Mouse (Mus musculus): Measurements from ENCODE around the gene Ppm1h. TPM values are rescaled to one million over a fixed set of nuclear protein-coding genes. Genes with fewer than 3 reads are reported as not detected.

Gene Ppm1h
- polyA plus RNA-seq, 1 experiment from 2014 or later: 19.8 TPM

GRCm38 (mm10) chr10:122754967-122755366 is 76.4 kb downstream of the Ppm1h start:
- H3K9ac ChIP-seq (replicated peaks; ENCODE audit: low read length): no peak overlapping the region
- no peak overlapping the region for H3K27ac ChIP-seq (replicated peaks; ENCODE audit: low read depth, low read length)
- no peaks in the 10 kb centered on the region for H3K36me3 ChIP-seq (ENCODE audit: control insufficient read depth, insufficient read depth, low read length)
- no peak overlapping the region for H3K4me2 ChIP-seq (ENCODE audit: low read length)
- no peak for DNase-seq
- no peak for ATAC-seq (ENCODE audit: low FRiP score, low TSS enrichment)
- no peak overlapping the region for H3K4me3 ChIP-seq (replicated peaks; ENCODE audit: low read depth, low read length)
- 97% methylated on average over 1 of the region's 1 CpGs for WGBS
- H3K9me3 ChIP-seq (ENCODE audit: control insufficient read depth, low read length): no peaks in the 10 kb centered on the region
- no peaks in the 10 kb centered on the region for H3K27me3 ChIP-seq (ENCODE audit: control insufficient read depth, insufficient read depth, low read length)
- peaks cover 11% of the 10 kb centered on the region; the same call in 1 of the 2 replicates for H3K4me1 ChIP-seq (ENCODE audit: control insufficient read depth, insufficient read depth, low read length)

GRCm38 (mm10) chr10:122756879-122757530 is 78.4 kb downstream of the Ppm1h start:
- Histone ChIP-seq H3K36me3 (ENCODE audit: control insufficient read depth, insufficient read depth, low read length) (no peaks in the 10 kb centered on the region), H3K9me3 (ENCODE audit: control insufficient read depth, low read length) (no peaks in the 10 kb centered on the region), H3K4me2 (ENCODE audit: low read length) (no peak overlapping the region), H3K4me1 (ENCODE audit: control insufficient read depth, insufficient read depth, low read length) (peaks cover 11% of the 10 kb centered on the region; the same call in 1 of the 2 replicates), H3K9ac (replicated peaks; ENCODE audit: low read length) (no peak overlapping the region), H3K27ac (replicated peaks; ENCODE audit: low read depth, low read length) (no peak overlapping the region), H3K4me3 (replicated peaks; ENCODE audit: low read depth, low read length) (no peak overlapping the region), H3K27me3 (ENCODE audit: control insufficient read depth, insufficient read depth, low read length) (no peaks in the 10 kb centered on the region)
- DNase-seq (no peak), ATAC-seq (ENCODE audit: low FRiP score, low TSS enrichment) (no peak)
- WGBS: 19% methylated on average over 7 of the region's 7 CpGs

- Histone ChIP-seq H3K9ac (replicated peaks; ENCODE audit: low read length) (no peak overlapping the region), H3K4me3 (replicated peaks; ENCODE audit: low read depth, low read length) (no peak overlapping the region), H3K4me2 (ENCODE audit: low read length) (no peak overlapping the region), H3K36me3 (ENCODE audit: control insufficient read depth, insufficient read depth, low read length) (no peaks in the 10 kb centered on the region), H3K4me1 (ENCODE audit: control insufficient read depth, insufficient read depth, low read length) (peaks cover 11% of the 10 kb centered on the region; the same call in 1 of the 2 replicates), H3K9me3 (ENCODE audit: control insufficient read depth, low read length) (no peaks in the 10 kb centered on the region), H3K27me3 (ENCODE audit: control insufficient read depth, insufficient read depth, low read length) (no peaks in the 10 kb centered on the region), H3K27ac (replicated peaks; ENCODE audit: low read depth, low read length) (no peak overlapping the region)
- no peak for ATAC-seq (ENCODE audit: low FRiP score, low TSS enrichment)
- 59% methylated on average over 12 of the region's 12 CpGs for WGBS
- no peak for DNase-seq
Observed at GRCm38 (mm10) chr10:122757727-122758126, 79.2 kb downstream of the Ppm1h start.

DNA sequence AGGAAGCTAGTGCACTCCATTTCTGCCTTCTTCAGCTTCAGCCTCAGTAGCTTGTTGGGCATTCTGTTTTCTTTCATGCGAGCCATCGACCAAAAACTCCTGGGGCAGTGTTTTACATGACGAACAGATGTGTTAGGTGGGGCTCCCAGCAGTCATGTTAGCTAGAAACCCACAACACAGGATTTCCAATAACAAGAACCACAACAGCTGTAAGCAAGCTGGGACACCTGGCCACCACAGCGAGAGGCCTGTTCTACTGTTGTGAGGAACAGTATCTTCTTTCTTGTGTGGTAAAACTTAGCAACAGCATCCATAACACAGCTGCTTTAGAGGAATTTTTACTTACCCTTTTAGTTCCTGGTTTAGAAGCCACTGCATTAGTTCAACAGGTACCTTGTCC is 79.8 kb downstream of the Ppm1h start:
- WGBS: 88% methylated on average over 4 of the region's 4 CpGs

DNA sequence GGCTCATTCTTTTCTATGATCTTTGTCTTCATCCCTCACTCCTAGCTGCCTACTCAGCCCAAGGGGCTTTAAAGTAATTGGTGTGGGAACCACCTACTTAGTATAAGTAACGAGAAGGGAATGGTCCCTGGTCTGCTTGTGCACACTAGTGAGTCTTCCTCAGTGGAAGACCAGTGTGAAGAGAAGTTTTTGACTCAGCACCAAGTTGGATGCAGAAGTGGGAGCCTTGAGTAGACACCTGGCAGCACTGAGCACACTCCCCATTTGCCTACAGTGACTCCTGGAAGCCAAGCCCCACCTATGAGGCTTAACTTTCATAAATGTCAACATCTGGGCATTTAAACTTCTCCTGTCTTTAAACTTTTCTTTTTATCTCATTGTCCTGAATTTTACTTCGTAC is 81.2 kb downstream of the Ppm1h start:
- no peak for ATAC-seq (ENCODE audit: low FRiP score, low TSS enrichment)

More for the DNA sequence above, 79.8 kb downstream of the Ppm1h start:
- DNase-seq: no peak
- Histone ChIP-seq H3K4me3 (replicated peaks; ENCODE audit: low read depth, low read length) (no peak overlapping the region), H3K4me1 (ENCODE audit: control insufficient read depth, insufficient read depth, low read length) (peaks cover 6% of the 10 kb centered on the region; the same call in 1 of the 2 replicates), H3K27me3 (ENCODE audit: control insufficient read depth, insufficient read depth, low read length) (no peaks in the 10 kb centered on the region), H3K9ac (replicated peaks; ENCODE audit: low read length) (no peak overlapping the region), H3K27ac (replicated peaks; ENCODE audit: low read depth, low read length) (no peak overlapping the region), H3K9me3 (ENCODE audit: control insufficient read depth, low read length) (no peaks in the 10 kb centered on the region), H3K36me3 (ENCODE audit: control insufficient read depth, insufficient read depth, low read length) (no peaks in the 10 kb centered on the region), H3K4me2 (ENCODE audit: low read length) (no peak overlapping the region)
- ATAC-seq (ENCODE audit: low FRiP score, low TSS enrichment): no peak

GRCm38 (mm10) chr10:122760469-122761307 is 82.1 kb downstream of the Ppm1h start:
- H3K9ac ChIP-seq (replicated peaks; ENCODE audit: low read length): no peak overlapping the region
- ATAC-seq (ENCODE audit: low FRiP score, low TSS enrichment) (no peak), DNase-seq (no peak)
- peaks cover 8% of the 10 kb centered on the region; the same call in 1 of the 2 replicates for H3K4me1 ChIP-seq (ENCODE audit: control insufficient read depth, insufficient read depth, low read length)
- H3K27me3 ChIP-seq (ENCODE audit: control insufficient read depth, insufficient read depth, low read length): no peaks in the 10 kb centered on the region
- no peaks in the 10 kb centered on the region for H3K9me3 ChIP-seq (ENCODE audit: control insufficient read depth, low read length)
- H3K27ac ChIP-seq (replicated peaks; ENCODE audit: low read depth, low read length): no peak overlapping the region
- no peaks in the 10 kb centered on the region for H3K36me3 ChIP-seq (ENCODE audit: control insufficient read depth, insufficient read depth, low read length)
- WGBS: 85% methylated on average over 7 of the region's 7 CpGs
- no peak overlapping the region for H3K4me3 ChIP-seq (replicated peaks; ENCODE audit: low read depth, low read length)
- H3K4me2 ChIP-seq (ENCODE audit: low read length): no peak overlapping the region

More for the DNA sequence above, 81.2 kb downstream of the Ppm1h start:
- 87% methylated on average over 2 of the region's 2 CpGs for WGBS
- H3K4me2 ChIP-seq (ENCODE audit: low read length): no peak overlapping the region
- no peaks in the 10 kb centered on the region for H3K9me3 ChIP-seq (ENCODE audit: control insufficient read depth, low read length)
- H3K9ac ChIP-seq (replicated peaks; ENCODE audit: low read length): no peak overlapping the region
- no peak overlapping the region for H3K27ac ChIP-seq (replicated peaks; ENCODE audit: low read depth, low read length)
- no peaks in the 10 kb centered on the region for H3K27me3 ChIP-seq (ENCODE audit: control insufficient read depth, insufficient read depth, low read length)
- DNase-seq: no peak
- no peaks in the 10 kb centered on the region for H3K36me3 ChIP-seq (ENCODE audit: control insufficient read depth, insufficient read depth, low read length)
- 0 out of 2 replicates have a peak, but pooled peaks cover 4% of the 10 kb centered on the region for H3K4me1 ChIP-seq (ENCODE audit: control insufficient read depth, insufficient read depth, low read length)
- no peak overlapping the region for H3K4me3 ChIP-seq (replicated peaks; ENCODE audit: low read depth, low read length)

DNA sequence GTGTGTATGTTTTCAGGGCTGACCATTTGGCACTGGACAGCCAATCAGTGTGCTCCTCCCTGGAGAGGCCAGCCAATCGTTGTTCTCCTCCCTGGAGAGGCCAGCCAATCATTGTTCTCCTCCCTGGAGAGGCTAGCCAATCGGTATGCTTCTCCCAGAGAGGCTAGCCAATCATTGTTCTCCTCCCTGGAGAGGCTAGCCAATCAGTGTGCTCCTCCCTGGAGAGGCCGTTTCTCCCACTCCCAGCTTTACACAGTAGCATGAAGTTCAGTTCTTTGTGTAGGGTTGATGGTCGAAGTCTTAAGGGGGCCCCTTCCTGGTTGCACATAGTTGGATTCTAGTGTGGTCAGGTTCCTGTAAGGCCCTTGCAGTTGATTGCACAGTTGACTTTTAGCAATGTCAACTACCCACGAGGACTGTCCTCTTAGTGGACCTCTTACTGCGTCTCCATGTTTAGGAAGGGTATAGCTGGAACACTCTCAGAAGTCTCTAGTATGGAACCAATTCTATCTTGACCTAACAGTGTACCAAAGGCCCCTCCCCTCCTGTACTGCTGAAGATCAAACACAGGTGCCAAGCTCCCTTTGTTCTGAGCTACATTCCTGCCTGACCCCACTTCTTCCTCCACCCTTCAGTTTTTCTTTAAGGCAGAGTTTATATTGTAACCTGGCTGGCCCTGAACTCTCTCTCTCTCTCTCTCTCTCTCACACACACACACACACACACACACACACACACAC is 84.4 kb downstream of the Ppm1h start:
- no peak overlapping the region for H3K27ac ChIP-seq (replicated peaks; ENCODE audit: low read depth, low read length)
- no peak overlapping the region for H3K4me2 ChIP-seq (ENCODE audit: low read length)
- H3K9me3 ChIP-seq (ENCODE audit: control insufficient read depth, low read length): no peaks in the 10 kb centered on the region
- no peaks in the 10 kb centered on the region for H3K27me3 ChIP-seq (ENCODE audit: control insufficient read depth, insufficient read depth, low read length)
- no peak overlapping the region for H3K9ac ChIP-seq (replicated peaks; ENCODE audit: low read length)
- no peak overlapping the region for H3K4me3 ChIP-seq (replicated peaks; ENCODE audit: low read depth, low read length)
- no peak for ATAC-seq (ENCODE audit: low FRiP score, low TSS enrichment)
- H3K4me1 ChIP-seq (ENCODE audit: control insufficient read depth, insufficient read depth, low read length): peaks cover 8% of the 10 kb centered on the region; the same call in 1 of the 2 replicates
- WGBS: 91% methylated on average over 6 of the region's 6 CpGs
- no peaks in the 10 kb centered on the region for H3K36me3 ChIP-seq (ENCODE audit: control insufficient read depth, insufficient read depth, low read length)
- no peak for DNase-seq

DNA sequence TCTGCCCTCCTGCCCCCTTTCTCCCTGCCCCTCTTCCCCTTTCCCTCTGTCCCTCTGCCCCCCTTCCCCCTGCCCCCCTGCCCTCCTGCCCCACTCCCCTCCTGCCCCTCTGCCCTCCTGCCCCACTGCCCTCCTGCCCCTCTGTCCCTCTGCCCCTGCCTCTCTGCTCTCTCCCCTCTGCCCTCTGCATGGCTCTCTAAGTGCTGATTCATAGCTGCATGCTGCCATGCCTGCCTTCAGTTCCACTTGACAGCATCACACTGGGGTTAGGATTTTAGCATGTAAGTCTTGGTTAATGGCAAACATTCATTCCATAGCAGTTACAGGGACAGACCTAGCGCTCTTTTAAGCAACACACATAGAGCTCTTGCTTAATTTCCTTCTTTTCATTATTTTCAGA is 85.0 kb downstream of the Ppm1h start:
- Histone ChIP-seq H3K9ac (replicated peaks; ENCODE audit: low read length) (no peak overlapping the region), H3K4me2 (ENCODE audit: low read length) (no peak overlapping the region), H3K36me3 (ENCODE audit: control insufficient read depth, insufficient read depth, low read length) (no peaks in the 10 kb centered on the region), H3K4me1 (ENCODE audit: control insufficient read depth, insufficient read depth, low read length) (peaks cover 8% of the 10 kb centered on the region; the same call in 1 of the 2 replicates), H3K4me3 (replicated peaks; ENCODE audit: low read depth, low read length) (no peak overlapping the region), H3K9me3 (ENCODE audit: control insufficient read depth, low read length) (no peaks in the 10 kb centered on the region), H3K27ac (replicated peaks; ENCODE audit: low read depth, low read length) (no peak overlapping the region), H3K27me3 (ENCODE audit: control insufficient read depth, insufficient read depth, low read length) (no peaks in the 10 kb centered on the region)
- no peak for ATAC-seq (ENCODE audit: low FRiP score, low TSS enrichment)
- DNase-seq: no peak
- WGBS: 80% methylated on average over 1 of the region's 1 CpGs
